Mouse (Mus musculus) liver, embryonic 14.5 days (tissue): ENCODE results near the gene Timp3.

Experiments
- CTCF ChIP-seq: IDR thresholded peaks from 2 replicates; pipeline ENCODE4 v1.5.1; 2016; ENCODE audit warnings: antibody characterized with exemption, low read depth, control low read depth
- EP300 ChIP-seq: IDR thresholded peaks from 2 replicates; pipeline ENCODE4 v1.6.1; 2016; ENCODE audit warnings: antibody characterized with exemption, low read depth

- TF ChIP-seq CTCF (no peak), EP300 (no peak)
Measured at GRCm38 (mm10) chr10:86397577-86398346, 97.6 kb downstream of the Timp3 start.
